Mouse (Mus musculus) embryonic facial prominence, embryonic 11.5 days (tissue): ENCODE measurements around the gene Ero1l. TPM values are rescaled to one million over a fixed set of nuclear protein-coding genes. Genes with fewer than 3 reads are reported as not detected.

Source experiments
- polyA plus RNA-seq: library from polyadenylated mRNA; unstranded; fragments of >200 nt; fragmentation: Nextera tagmentation; extraction: Ambion mirVana; gene quantifications from 2 replicates; pipeline ENCODE4 v1.2.1, GENCODE M21; 2014

Ero1l gene
- polyA plus RNA-seq, 1 experiment from 2014 or later = 41.7 TPM

Other genes with a start within 250 kb of the Ero1l start
- gene Gpr137c, start 99.1 kb downstream of the Ero1l start, polyA plus RNA-seq = 4.4 and 5.4 TPM in 2 replicates
- 19.3 and 22.8 TPM in 2 replicates for gene Txndc16, start 98.4 kb downstream of the Ero1l start, polyA plus RNA-seq
- 254 and 268 TPM in 2 replicates for gene Psmc6, start 11.0 kb upstream of the Ero1l start, polyA plus RNA-seq
- gene Styx, start 32.3 kb upstream of the Ero1l start, polyA plus RNA-seq = 33.4 and 40.5 TPM in 2 replicates
- gene Gnpnat1, start 86.1 kb upstream of the Ero1l start, polyA plus RNA-seq = 50.8 and 56.2 TPM in 2 replicates
- 81.2 and 83.2 TPM in 2 replicates for gene Fermt2, start 211.3 kb upstream of the Ero1l start, polyA plus RNA-seq